Mouse (Mus musculus) left cerebral cortex, adult 9 months (tissue): Measurements from ENCODE around the gene Crebrf.
A peak's percentile ranks its signal among the peaks of the same experiment; 100 is the strongest.

ENCODE experiments used
- DNase-seq, 2 experiments: peaks; one replicate each; pipeline ENCODE4 v3.0.0; 2022; ENCODE audit warnings: low spot score in 2 of 2

Crebrf gene

GRCm38 (mm10) chr17:26715271-26715758, at the start of gene Crebrf:
Gene Crebrf (plus strand): TSS chr17:26715650.
- DNase-seq, result peak; percentile 97 to 99

DNA sequence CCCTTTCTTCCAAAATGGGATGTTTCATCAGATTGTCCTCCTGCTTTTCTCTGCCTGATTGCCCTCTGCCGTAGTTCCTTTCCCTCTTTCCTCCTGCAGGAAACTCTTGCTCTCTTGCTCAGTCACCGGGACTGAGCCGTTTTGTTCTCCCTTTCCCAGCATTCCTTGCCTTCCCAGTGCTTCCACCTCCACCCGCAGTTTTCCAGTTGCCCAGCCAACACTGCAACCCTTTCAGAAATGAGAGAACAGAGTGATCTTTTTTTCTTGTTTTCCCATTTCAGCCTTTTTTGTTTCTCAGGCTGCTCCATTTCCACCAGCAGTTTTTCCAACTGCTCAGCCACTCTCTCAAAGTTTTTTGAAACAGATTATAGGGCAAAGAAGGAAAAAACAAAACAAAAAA, 44.2 kb upstream of the Crebrf start:
- DNase-seq, result no peak

GRCm38 (mm10) chr17:26675845-26676244, 39.6 kb upstream of the Crebrf start:
- DNase-seq, result no peak

DNA sequence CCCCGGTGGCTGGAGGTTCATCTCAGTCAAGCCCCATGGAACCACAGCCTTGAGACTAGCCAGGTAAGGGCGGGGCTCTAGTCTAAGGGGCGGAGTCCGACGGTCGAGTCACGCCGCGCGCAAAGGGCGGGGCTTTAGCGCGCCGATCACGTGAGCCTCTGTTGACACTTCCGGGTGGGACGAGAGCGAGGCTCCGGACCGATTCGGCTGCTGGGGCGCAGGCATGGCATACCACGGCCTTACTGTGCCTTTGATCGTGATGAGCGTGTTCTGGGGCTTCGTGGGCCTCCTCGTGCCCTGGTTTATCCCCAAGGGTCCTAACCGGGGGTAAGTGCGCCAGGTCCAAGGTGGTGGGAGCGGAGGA, 39.2 kb upstream of the Crebrf start:
- DNase-seq, result peak; percentile 78 to 92

- peak in 1 of 2 experiments; percentile 76 for DNase-seq
These were observed 38.7 kb upstream of the Crebrf start for GRCm38 (mm10) chr17:26676616-26677376.

- DNase-seq, result no peak
These were observed 37.5 kb upstream of the Crebrf start for GRCm38 (mm10) chr17:26677711-26678637.

DNA sequence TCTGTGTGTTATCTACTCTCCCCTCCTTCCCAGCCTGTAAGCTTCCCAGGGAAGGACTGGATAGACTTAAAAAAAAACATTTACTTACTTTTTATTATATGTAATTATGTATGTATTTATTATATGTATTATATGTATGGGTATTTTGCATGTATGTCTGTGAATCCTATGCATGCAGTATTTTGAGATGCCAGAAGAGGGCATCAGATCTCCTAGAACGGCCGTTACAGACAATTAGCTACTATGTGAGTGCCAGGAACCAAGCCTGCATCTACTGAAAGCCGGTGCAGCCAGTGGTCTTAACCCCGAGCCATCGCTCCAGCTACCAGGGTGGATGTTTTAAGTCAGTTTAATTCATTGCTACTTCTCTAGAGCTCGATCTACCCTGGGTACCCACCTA, 34.2 kb upstream of the Crebrf start:
- no peak for DNase-seq

- DNase-seq, result no peak
These were observed 29.0 kb upstream of the Crebrf start for GRCm38 (mm10) chr17:26686334-26687000.

DNA sequence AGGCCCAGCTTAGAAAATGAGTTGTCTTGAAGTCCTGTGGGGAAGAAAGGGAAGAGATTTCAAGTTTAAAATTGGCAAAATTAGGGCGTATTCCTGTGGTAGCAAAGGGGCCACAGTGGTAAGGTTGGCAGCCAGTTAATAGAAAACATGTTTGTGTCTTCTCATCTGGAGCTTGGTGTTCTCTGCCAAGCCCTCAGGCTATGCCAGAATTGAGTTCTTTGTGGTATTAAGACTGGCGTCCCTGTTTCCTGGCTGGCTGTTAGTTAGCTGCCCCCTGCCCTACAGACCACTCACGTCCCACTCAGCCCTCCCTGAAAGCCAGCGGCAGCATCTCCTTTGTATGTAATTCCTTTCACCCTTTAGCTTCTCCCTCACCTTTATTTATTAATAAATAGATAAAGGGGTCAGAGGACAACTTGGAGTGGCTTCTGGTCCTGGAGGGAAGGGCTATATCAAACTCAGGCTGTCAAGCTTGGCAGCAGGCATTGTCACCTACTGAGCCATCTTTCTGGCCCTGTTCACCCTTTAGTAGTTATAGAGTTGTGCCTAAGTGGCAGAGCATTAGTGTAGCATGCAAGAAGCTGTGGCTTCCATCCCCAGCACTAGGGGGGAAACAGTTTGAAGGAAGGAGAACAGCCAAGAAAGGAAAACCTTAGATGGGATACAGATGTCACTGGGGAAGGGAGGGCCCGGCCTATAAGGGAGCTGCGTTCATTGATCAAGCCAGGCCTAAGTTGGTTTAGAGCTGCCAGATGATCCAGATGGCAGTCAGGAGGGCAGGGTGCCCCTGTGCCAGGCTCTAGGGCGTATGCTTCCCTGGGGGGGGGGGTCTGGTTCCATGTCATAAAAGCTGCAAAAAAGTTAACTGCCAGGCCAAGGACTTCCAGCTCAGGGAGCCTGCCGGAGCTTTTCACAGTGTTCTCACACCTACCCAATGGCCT, 26.4 kb upstream of the Crebrf start:
- DNase-seq, result no peak

- DNase-seq, result no peak
These were observed 25.6 kb upstream of the Crebrf start for GRCm38 (mm10) chr17:26689810-26690209.

DNA sequence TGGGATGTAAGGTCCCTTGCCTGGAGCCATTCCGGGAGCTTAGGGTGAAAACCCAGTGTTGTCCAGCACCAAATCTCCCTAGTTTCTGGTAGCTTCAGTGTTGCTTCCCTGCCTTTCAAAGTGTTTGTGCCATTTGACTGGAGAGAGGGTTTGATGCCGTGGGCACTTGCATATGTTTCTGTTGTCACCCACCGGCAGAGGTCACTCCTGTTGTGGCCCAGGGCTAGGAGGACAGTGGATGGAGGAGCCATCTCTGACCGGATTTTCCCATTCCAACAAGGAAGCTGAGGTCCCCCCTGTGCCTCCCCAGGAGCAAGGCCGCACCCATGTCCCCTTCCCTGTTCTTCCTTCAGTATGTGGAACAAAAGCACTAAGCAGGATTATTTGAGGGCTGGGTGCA, 25.2 kb upstream of the Crebrf start:
- DNase-seq, result no peak

DNA sequence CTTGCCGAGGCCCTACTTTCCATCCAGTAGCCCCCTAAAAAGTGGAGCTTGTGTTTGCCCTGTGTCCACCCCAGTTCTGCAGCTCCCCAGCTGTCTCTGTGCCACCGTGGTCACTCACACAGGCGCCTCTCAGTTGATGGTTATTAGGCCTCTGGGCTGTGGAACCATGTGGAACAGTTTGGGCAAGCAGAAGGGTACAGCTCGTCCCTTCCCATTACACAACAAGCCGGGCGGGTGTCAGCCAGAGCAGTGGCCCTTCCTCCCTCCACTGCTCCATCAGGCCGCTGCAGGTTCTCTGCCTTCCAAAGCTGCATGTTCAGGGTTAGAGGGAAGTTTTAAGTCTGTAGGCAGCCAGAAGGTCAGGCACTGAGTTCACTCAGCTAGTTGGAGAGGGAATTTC, 24.3 kb upstream of the Crebrf start:
- no peak for DNase-seq

GRCm38 (mm10) chr17:26693424-26693823, 22.0 kb upstream of the Crebrf start:
- peak in 1 of 2 experiments; percentile 58 for DNase-seq

- DNase-seq, result peak in 1 of 2 experiments; percentile 48
These were observed 21.3 kb upstream of the Crebrf start for GRCm38 (mm10) chr17:26694171-26694570.

DNA sequence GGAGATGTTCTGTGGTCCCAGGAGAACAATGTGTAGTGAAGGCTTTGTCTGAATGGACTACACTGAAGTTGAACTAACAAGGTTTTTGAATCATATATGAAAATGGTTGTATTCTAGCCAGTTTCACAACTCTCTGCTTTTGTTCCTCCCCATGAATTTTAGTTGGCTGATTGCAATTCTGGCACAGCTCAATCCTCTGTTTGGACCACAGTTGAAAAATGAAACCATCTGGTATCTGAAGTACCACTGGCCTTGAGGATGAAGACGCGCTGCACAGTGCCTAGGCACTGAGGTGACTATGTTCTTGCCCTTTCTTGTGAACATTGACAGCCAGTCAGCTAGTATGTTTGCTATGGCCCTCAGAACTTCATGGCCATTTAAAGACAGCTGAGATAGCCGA, 20.3 kb upstream of the Crebrf start:
- no peak for DNase-seq

DNA sequence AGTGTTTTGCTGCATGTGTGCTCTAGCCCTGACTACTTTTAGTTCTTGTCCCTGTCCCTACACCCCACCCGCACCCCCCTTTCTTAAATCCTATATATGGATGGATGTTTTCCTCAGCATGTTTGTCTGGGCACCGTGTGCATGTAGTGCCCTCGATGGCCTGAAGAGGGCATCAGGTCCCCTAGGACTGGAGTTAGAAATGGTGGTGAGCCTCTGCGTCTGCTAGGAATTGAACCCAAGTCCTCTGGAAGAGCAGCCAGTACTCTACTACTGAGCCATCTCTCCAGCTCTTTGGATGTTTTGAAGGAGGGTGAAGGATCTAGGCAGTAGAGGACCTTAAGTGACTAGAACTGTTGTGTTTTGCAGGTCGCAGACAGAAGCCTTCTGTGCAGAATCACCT, 16.6 kb upstream of the Crebrf start:
- DNase-seq, result no peak

GRCm38 (mm10) chr17:26699819-26700616, 15.4 kb upstream of the Crebrf start:
- DNase-seq, result no peak

GRCm38 (mm10) chr17:26701565-26701964, 13.9 kb upstream of the Crebrf start:
- no peak for DNase-seq

- DNase-seq, result no peak
These were observed 12.8 kb upstream of the Crebrf start for GRCm38 (mm10) chr17:26702621-26703020.

DNA sequence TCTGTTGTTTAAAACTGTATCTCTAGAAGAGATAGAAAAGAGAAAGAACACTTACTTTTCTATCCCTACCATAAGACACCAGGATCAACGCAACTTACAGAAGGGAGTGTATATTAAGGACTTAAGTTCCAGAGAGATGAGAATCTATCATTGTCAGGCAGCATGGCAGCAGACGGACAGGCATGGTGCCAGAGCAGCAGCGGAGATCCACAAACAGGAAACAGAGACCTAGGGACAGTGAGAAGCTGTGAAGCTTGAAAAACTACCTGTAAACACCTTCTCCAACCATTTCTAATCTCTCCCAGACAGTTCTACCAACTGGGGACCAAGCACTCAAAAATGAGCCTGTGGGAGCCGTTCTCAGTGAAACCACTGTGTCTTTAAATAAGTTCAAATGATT, 11.8 kb upstream of the Crebrf start:
- no peak for DNase-seq
